Mouse (Mus musculus) neural tube, embryonic 12.5 days (tissue): ENCODE data around the gene Cux2. TPM values are rescaled to one million over a fixed set of nuclear protein-coding genes. Genes with fewer than 3 reads are reported as not detected.
"Not testable (repeated sequence)": the region's sequence is repeated elsewhere in the genome, so short reads cannot be mapped to it uniquely, and the experiment has no call there.

ENCODE experiments used
- ATAC-seq: fragments of 200-750 bp; cut with Nextera tagmentation; 2 replicates; pipeline ENCODE4 v1.8.0; 2017; ENCODE audit warnings: low read depth, mild to moderate bottlenecking, moderate TSS enrichment, moderate library complexity; ENCODE audit not compliant: low FRiP score
- H3K27ac ChIP-seq: fragments of 300-500 bp; sonication (generic); 2 replicates; pipeline ENCODE4 v1.5.1; 2016
- H3K27me3 ChIP-seq: fragments of 300-500 bp; sonication (generic); replicated peaks from 2 replicates; pipeline ENCODE4 v1.6.1; 2016; ENCODE audit warnings: mild to moderate bottlenecking
- H3K36me3 ChIP-seq: fragments of 300-500 bp; sonication (generic); 2 replicates; pipeline ENCODE4 v1.6.1; 2016; ENCODE audit warnings: mild to moderate bottlenecking
- H3K4me1 ChIP-seq: fragments of 300-500 bp; sonication (generic); 2 replicates; pipeline ENCODE4 v1.6.1; 2016
- H3K4me2 ChIP-seq: fragments of 300-500 bp; sonication (generic); replicated peaks from 2 replicates; pipeline ENCODE4 v1.6.1; 2016; ENCODE audit warnings: mild to moderate bottlenecking
- H3K4me3 ChIP-seq: fragments of 300-500 bp; sonication (generic); 2 replicates; pipeline ENCODE4 v1.5.1; 2016
- H3K9ac ChIP-seq: fragments of 300-500 bp; sonication (generic); 2 replicates; pipeline ENCODE4 v1.6.1; 2016; ENCODE audit warnings: mild to moderate bottlenecking
- H3K9me3 ChIP-seq: fragments of 300-500 bp; sonication (generic); 2 replicates; pipeline ENCODE4 v1.6.1; 2016; ENCODE audit warnings: mild to moderate bottlenecking
- WGBS: fragments of 180-500 bp; shearing (Covaris S2); methylation state at CpG from one replicate; pipeline ENCODE4 v1.1.7; 2016; 5-methylcytosine and 5-hydroxymethylcytosine counted together
- polyA plus RNA-seq: library from polyadenylated mRNA; unstranded; fragments of >200 nt; fragmentation: Nextera tagmentation; extraction: Ambion mirVana; gene quantifications from 2 replicates; pipeline ENCODE4 v1.2.1, GENCODE M21; 2016

The Cux2 gene
- polyA plus RNA-seq, 1 experiment from 2014 or later: 24.2 TPM

GRCm38 (mm10) chr5:121848035-121848519, 201.8 kb downstream of the Cux2 start:
- peak overlapping the region; percentile 89 for H3K4me3 ChIP-seq
- H3K4me1 ChIP-seq: peaks cover 26% of the 10 kb centered on the region
- H3K27me3 ChIP-seq: peaks cover 23% of the 10 kb centered on the region
- peak overlapping the region; percentile 88 for H3K9ac ChIP-seq
- ATAC-seq: peak; percentile 30; the same call in 1 of the 2 replicates
- H3K9me3 ChIP-seq: no peaks in the 10 kb centered on the region
- H3K4me2 ChIP-seq: peak overlapping the region; percentile 67
- WGBS: under 1% methylated on average over 17 of the region's 17 CpGs
- H3K36me3 ChIP-seq: peaks cover 21% of the 10 kb centered on the region
- 0 out of 2 replicates have a peak overlapping the region, but pooled peaks have one; percentile 38 for H3K27ac ChIP-seq

GRCm38 (mm10) chr5:121847269-121847668, 202.6 kb downstream of the Cux2 start:
- not testable (repeated sequence) for H3K27ac ChIP-seq, ATAC-seq, H3K9ac ChIP-seq, H3K9me3 ChIP-seq, H3K4me2 ChIP-seq, H3K4me3 ChIP-seq
- Histone ChIP-seq H3K27me3 (peaks cover 30% of the 10 kb centered on the region), H3K4me1 (peaks cover 32% of the 10 kb centered on the region), H3K36me3 (peaks cover 13% of the 10 kb centered on the region)
- WGBS: 79% methylated on average over 3 of the region's 3 CpGs

GRCm38 (mm10) chr5:121846322-121846721, 203.6 kb downstream of the Cux2 start:
- Histone ChIP-seq H3K4me1 (peaks cover 33% of the 10 kb centered on the region), H3K36me3 (peaks cover 3% of the 10 kb centered on the region), H3K4me2 (no peak overlapping the region), H3K9me3 (no peaks in the 10 kb centered on the region), H3K27ac (no peak overlapping the region), H3K9ac (no peak overlapping the region), H3K4me3 (no peak overlapping the region), H3K27me3 (peaks cover 38% of the 10 kb centered on the region)
- no peak for ATAC-seq
- WGBS: 81% methylated on average over 11 of the region's 11 CpGs

- Histone ChIP-seq H3K27me3 (peaks cover 38% of the 10 kb centered on the region), H3K4me1 (peaks cover 26% of the 10 kb centered on the region), H3K27ac (no peak overlapping the region), H3K4me3 (no peak overlapping the region), H3K4me2 (no peak overlapping the region), H3K9me3 (no peaks in the 10 kb centered on the region), H3K9ac (no peak overlapping the region), H3K36me3 (no peaks in the 10 kb centered on the region)
- WGBS: 24% methylated on average over 4 of the region's 4 CpGs
- no peak for ATAC-seq
Observed at GRCm38 (mm10) chr5:121845361-121845760, 204.5 kb downstream of the Cux2 start.

DNA sequence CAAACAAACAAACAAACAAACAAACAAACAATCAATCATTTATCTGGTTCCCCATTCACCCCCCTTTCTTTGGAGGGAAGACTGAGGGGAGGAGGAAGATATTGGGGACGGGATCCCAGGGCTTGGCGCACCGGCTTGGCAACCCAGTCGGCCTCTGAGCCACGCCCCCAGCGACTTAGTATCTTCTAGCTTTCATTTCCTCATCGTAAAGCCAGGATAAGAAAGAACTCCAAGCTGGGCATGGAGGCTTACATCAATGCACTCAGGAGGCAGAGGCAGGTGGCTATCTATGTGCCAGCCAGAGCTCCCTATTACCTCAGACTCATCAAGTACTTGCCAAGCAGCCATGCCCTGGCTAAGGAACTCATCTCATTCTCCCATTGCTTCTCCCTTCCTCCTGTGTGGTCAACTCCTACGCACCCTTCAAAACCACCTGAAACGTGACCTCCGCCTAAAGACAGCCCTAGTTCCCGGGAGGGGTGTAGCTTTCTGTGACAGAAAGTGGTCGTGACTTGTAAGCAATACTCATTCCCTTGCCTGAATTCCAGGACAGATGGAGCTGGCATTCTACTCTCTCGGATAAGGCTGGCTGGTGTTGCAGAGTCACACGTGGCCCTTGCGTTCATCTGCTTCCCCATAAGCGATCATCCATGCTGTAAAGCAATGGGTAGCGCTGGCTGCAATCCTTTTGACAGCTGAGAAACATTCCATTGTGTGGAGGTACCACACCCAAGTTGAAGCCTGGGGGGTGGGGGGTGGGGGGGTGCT, 206.6 kb downstream of the Cux2 start:
- peaks cover 52% of the 10 kb centered on the region for H3K27me3 ChIP-seq
- 17% methylated on average over 17 of the region's 17 CpGs for WGBS
- no peak overlapping the region for H3K9ac ChIP-seq
- H3K4me1 ChIP-seq: peaks cover 23% of the 10 kb centered on the region
- ATAC-seq: no peak
- H3K27ac ChIP-seq: no peak overlapping the region
- H3K9me3 ChIP-seq: no peaks in the 10 kb centered on the region
- no peaks in the 10 kb centered on the region for H3K36me3 ChIP-seq
- H3K4me2 ChIP-seq: peak overlapping the region; percentile 81
- H3K4me3 ChIP-seq: 0 out of 2 replicates have a peak overlapping the region, but pooled peaks have one; percentile 42

DNA sequence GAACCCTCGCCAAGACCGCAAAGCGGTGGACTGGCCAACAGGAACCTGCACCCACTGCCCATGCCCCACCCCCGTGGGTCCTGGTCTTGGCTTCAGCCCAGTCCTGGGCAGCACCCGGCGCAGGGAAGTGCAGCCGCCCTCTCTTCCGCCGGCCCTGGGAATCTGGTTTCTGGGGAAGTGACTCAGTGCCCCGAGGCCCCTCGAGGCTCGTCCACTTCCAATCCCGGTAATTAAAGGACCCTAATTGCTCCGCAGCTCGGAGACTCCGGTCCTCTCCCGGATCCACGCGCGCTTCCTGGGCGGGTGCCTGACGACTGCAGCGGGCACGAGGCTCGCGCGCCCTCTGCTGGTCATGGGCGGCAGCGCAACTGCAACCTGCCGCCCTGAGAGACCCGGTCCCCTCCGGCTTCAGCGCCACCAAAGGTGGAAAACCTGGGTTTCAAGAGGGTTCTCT, 207.2 kb downstream of the Cux2 start:
- peaks cover 58% of the 10 kb centered on the region for H3K27me3 ChIP-seq

GRCm38 (mm10) chr5:121841973-121842372, 207.9 kb downstream of the Cux2 start:
- Histone ChIP-seq H3K27ac (no peak overlapping the region), H3K4me3 (no peak overlapping the region), H3K4me2 (peak overlapping the region; percentile 81; the same call in 1 of the 2 replicates), H3K27me3 (peaks cover 65% of the 10 kb centered on the region), H3K4me1 (peaks cover 30% of the 10 kb centered on the region), H3K9ac (no peak overlapping the region), H3K36me3 (no peaks in the 10 kb centered on the region), H3K9me3 (no peaks in the 10 kb centered on the region)
- 47% methylated on average over 10 of the region's 10 CpGs for WGBS
- ATAC-seq: no peak

More for the DNA sequence above, 207.2 kb downstream of the Cux2 start:
- peak; percentile 51; the same call in 1 of the 2 replicates for ATAC-seq
- peak overlapping the region; percentile 42 for H3K4me3 ChIP-seq
- peak overlapping the region; percentile 57 for H3K9ac ChIP-seq
- H3K4me1 ChIP-seq: peaks cover 23% of the 10 kb centered on the region
- H3K36me3 ChIP-seq: no peaks in the 10 kb centered on the region
- H3K9me3 ChIP-seq: no peaks in the 10 kb centered on the region
- WGBS: 1% methylated on average over 33 of the region's 33 CpGs
- no peak overlapping the region for H3K27ac ChIP-seq
- H3K4me2 ChIP-seq: peak overlapping the region; percentile 81

GRCm38 (mm10) chr5:121841516-121841915, 208.4 kb downstream of the Cux2 start:
- Histone ChIP-seq H3K4me3 (no peak overlapping the region), H3K9me3 (no peaks in the 10 kb centered on the region), H3K36me3 (no peaks in the 10 kb centered on the region), H3K27me3 (peaks cover 67% of the 10 kb centered on the region), H3K4me1 (peaks cover 32% of the 10 kb centered on the region), H3K27ac (no peak overlapping the region), H3K4me2 (no peak overlapping the region), H3K9ac (no peak overlapping the region)
- WGBS: 93% methylated on average over 9 of the region's 9 CpGs
- no peak for ATAC-seq

DNA sequence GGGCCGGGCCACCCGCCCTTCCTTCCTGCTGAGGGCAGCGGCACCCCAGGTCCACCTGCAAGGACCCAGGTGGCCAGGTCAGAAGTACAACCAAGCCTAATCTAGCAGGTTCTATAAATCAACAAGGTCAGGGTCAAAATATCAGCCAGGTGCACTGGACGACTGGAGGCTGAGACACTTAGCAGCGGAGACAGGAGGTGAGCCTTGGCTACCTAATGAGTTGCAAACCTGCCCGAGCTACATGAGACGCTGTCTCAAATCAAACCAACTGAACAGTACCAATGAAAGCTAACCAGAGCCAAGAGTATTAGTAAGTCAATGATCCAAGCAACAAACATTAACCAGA, 210.8 kb downstream of the Cux2 start:
- H3K4me2 ChIP-seq: peak overlapping the region; percentile 95
- no peaks in the 10 kb centered on the region for H3K36me3 ChIP-seq
- H3K9me3 ChIP-seq: no peaks in the 10 kb centered on the region
- H3K4me1 ChIP-seq: peaks cover 51% of the 10 kb centered on the region
- H3K27me3 ChIP-seq: peaks cover 54% of the 10 kb centered on the region
- WGBS: 33% methylated on average over 7 of the region's 7 CpGs
- no peak overlapping the region for H3K9ac ChIP-seq
- H3K27ac ChIP-seq: no peak overlapping the region
- peak overlapping the region; percentile 24 for H3K4me3 ChIP-seq
- ATAC-seq: no peak

DNA sequence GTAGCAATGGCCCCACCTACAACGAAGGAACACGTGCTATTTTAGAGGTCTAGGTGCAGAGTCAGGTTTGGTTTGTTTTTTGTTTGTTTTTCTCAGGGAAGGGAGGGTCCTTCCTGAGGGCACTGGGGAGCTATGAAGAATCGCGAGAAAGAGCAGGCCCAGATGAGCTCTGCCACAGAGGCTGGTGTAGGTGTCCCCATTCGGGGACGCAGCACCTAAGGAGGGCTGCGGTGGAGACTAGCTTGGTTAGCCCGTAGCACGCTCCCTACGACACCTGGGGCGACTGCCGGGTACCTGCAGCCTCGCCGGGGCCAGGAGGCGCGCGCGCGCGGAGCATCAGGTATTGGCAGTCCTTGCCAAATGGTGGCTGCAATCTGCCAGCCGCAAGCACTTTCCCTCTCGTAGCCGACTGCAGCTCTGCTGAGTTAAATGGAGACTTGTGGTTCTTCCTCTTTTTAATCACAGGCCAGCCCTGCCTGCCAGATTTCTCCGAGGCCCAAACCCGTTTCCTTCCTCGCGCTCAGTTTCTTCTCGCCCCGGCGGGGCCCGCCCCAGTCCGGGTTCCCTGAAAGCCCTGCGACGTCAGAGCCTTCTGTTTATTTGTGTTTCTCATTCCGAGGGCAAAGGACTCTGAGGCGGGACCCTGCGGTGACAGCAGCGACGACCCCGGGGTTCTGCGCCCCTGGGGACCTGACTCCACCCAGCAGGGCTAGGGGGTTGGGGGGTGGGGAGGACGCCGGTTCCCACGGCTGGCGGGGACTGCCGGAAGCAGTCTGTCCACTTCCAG, 211.4 kb downstream of the Cux2 start:
- H3K9ac ChIP-seq: no peak overlapping the region
- H3K4me2 ChIP-seq: peak overlapping the region; percentile 95
- peaks cover 49% of the 10 kb centered on the region for H3K27me3 ChIP-seq
- H3K4me1 ChIP-seq: peaks cover 57% of the 10 kb centered on the region
- H3K27ac ChIP-seq: no peak overlapping the region
- H3K4me3 ChIP-seq: peak overlapping the region; percentile 24
- no peaks in the 10 kb centered on the region for H3K36me3 ChIP-seq
- under 1% methylated on average over 46 of the region's 46 CpGs for WGBS
- no peaks in the 10 kb centered on the region for H3K9me3 ChIP-seq
- no peak for ATAC-seq

- WGBS: 1% methylated on average over 35 of the region's 35 CpGs
- Histone ChIP-seq H3K27me3 (peaks cover 41% of the 10 kb centered on the region), H3K4me3 (peak within 1 kb of the TSS; percentile 69), H3K9ac (peak within 1 kb of the TSS; percentile 64), H3K4me1 (peaks cover 61% of the 10 kb centered on the region), H3K36me3 (no peaks in the 10 kb centered on the region), H3K4me2 (peak within 1 kb of the TSS; percentile 95), H3K9me3 (no peaks in the 10 kb centered on the region), H3K27ac (no peak within 1 kb of the TSS)
- ATAC-seq: 0 out of 2 replicates have a peak, but pooled peaks have one; percentile 5
Observed at GRCm38 (mm10) chr5:121837441-121838340, 212.2 kb downstream of the Cux2 start, which contains the start of gene Sh2b3. Gene Sh2b3, minus strand, starts transcription at chr5:121837646.
